Mouse (Mus musculus): Measurements from ENCODE around the gene Gm11214.

- TF ChIP-seq CTCF (IDR thresholded peaks at IDR 0.05; ENCODE audit: low read depth) = no peak
- no peak for TF ChIP-seq EP300 (IDR thresholded peaks at IDR 0.05; ENCODE audit: low read depth)
Observed at GRCm38 (mm10) chr4:63659775-63660174, 3.4 kb downstream of the Gm11214 start.
